Mouse (Mus musculus) lung, adult 2 months (tissue): Measurements from ENCODE around the gene Rwdd2b.

Source experiments
- CTCF ChIP-seq: fragments of 200-500 bp; IDR thresholded peaks from 2 replicates; pipeline ENCODE4 v1.5.1; 2011; ENCODE audit warnings: mild to moderate bottlenecking, low read length, control low read depth; ENCODE audit not compliant: insufficient read depth
- POLR2A ChIP-seq: fragments of 200-500 bp; IDR thresholded peaks from 2 replicates; pipeline ENCODE4 v1.6.1; 2011; ENCODE audit warnings: low read depth, mild to moderate bottlenecking, control low read depth, low read length, borderline replicate concordance; ENCODE audit errors: extremely low read depth

DNA sequence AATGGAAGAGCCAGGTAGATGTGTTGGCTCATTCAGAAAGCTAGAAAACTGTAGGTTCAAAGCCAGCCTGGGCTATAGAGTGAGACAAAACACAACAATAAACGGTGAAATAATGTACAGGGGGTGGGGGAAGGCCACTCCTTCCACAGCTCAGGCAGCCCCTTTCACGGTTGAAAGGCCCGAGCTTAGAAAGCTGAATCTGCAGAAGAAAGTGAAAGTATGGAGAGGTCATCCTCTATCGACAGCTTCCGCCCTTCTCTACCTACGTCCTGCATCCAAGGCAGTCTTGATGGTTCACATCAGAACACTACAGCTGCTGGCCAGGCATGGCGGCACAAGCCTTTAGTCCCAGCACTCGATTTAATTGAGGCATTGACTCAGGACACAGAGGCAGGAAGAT is 1.7 kb downstream of the Rwdd2b start:
- TF ChIP-seq POLR2A (no peak), CTCF (no peak)
